Mouse (Mus musculus) forelimb bud, embryonic 11.5 days (tissue): ENCODE results near the gene Sirt1.
A peak's percentile ranks its signal among the peaks of the same experiment; 100 is the strongest.
"Not testable (repeated sequence)": the region's sequence is repeated elsewhere in the genome, so short reads cannot be mapped to it uniquely, and the experiment has no call there.

ENCODE experiments used
- DNase-seq: peaks from one replicate; pipeline ENCODE4 v3.0.0-alpha.2; 2012; ENCODE audit warnings: low read depth, low spot score

Gene Sirt1

GRCm38 (mm10) chr10:63381498-63382280 is at the start of gene Sirt1:
TSS of gene Sirt1 (minus strand) at chr10:63381704.
- DNase-seq: no peak

GRCm38 (mm10) chr10:63429785-63430305 is 48.3 kb upstream of the Sirt1 start, which contains the start of gene Ctnna3:
TSS of gene Ctnna3 (plus strand) at chr10:63430098.
- DNase-seq: peak; percentile 96

GRCm38 (mm10) chr10:63429380-63429779 is 47.9 kb upstream of the Sirt1 start:
- peak; percentile 99 for DNase-seq

GRCm38 (mm10) chr10:63429023-63429340 is 47.5 kb upstream of the Sirt1 start:
- DNase-seq: no peak

GRCm38 (mm10) chr10:63428243-63429022 is 46.9 kb upstream of the Sirt1 start:
- DNase-seq: peak; percentile 41

GRCm38 (mm10) chr10:63427146-63427545 is 45.6 kb upstream of the Sirt1 start:
- DNase-seq: no peak

GRCm38 (mm10) chr10:63424475-63424814 is 42.9 kb upstream of the Sirt1 start:
- no peak for DNase-seq

GRCm38 (mm10) chr10:63423591-63424474 is 42.3 kb upstream of the Sirt1 start:
- DNase-seq: no peak

GRCm38 (mm10) chr10:63422736-63422992 is 41.2 kb upstream of the Sirt1 start:
- no peak for DNase-seq

GRCm38 (mm10) chr10:63421739-63422735 is 40.5 kb upstream of the Sirt1 start, which contains the start of gene Gm7075:
TSS of gene Gm7075 (minus strand) at chr10:63421789.
- peak; percentile 48 for DNase-seq

GRCm38 (mm10) chr10:63417061-63417460 is 35.6 kb upstream of the Sirt1 start:
- DNase-seq: no peak

- DNase-seq: no peak
Observed at GRCm38 (mm10) chr10:63415850-63416249, 34.3 kb upstream of the Sirt1 start.

- no peak for DNase-seq
Observed at GRCm38 (mm10) chr10:63415287-63415686, 33.8 kb upstream of the Sirt1 start.

GRCm38 (mm10) chr10:63412756-63413155 is 31.3 kb upstream of the Sirt1 start:
- no peak for DNase-seq

- not testable (repeated sequence) for DNase-seq
Observed at GRCm38 (mm10) chr10:63411674-63412073, 30.2 kb upstream of the Sirt1 start.

GRCm38 (mm10) chr10:63410162-63410956 is 28.9 kb upstream of the Sirt1 start:
- DNase-seq: no peak

GRCm38 (mm10) chr10:63403636-63404035 is 22.1 kb upstream of the Sirt1 start:
- no peak for DNase-seq

GRCm38 (mm10) chr10:63402731-63403504 is 21.4 kb upstream of the Sirt1 start:
- DNase-seq: no peak

- no peak for DNase-seq
Observed at GRCm38 (mm10) chr10:63396963-63397362, 15.5 kb upstream of the Sirt1 start.
